Mouse (Mus musculus) heart, embryonic 15.5 days (tissue): ENCODE data around the gene Pde6h. TPM values are rescaled to one million over a fixed set of nuclear protein-coding genes. Genes with fewer than 3 reads are reported as not detected.
"Not testable (repeated sequence)": the region's sequence is repeated elsewhere in the genome, so short reads cannot be mapped to it uniquely, and the experiment has no call there.

Source experiments
- ATAC-seq: fragments of 200-750 bp; cut with Nextera tagmentation; replicated peaks from 2 replicates; pipeline ENCODE4 v1.8.0; 2017; ENCODE audit warnings: low read depth, moderate TSS enrichment; ENCODE audit not compliant: insufficient number of reproducible peaks, insufficient read depth, low FRiP score
- H3K27ac ChIP-seq: fragments of 300-500 bp; sonication (generic); 2 replicates; pipeline ENCODE4 v1.5.1; 2015; ENCODE audit warnings: mild to moderate bottlenecking, inconsistent platforms
- H3K27me3 ChIP-seq: fragments of 300-500 bp; sonication (generic); 2 replicates; pipeline ENCODE4 v1.6.1; 2015; ENCODE audit warnings: inconsistent platforms
- H3K36me3 ChIP-seq: fragments of 300-500 bp; sonication (generic); 2 replicates; pipeline ENCODE4 v1.6.1; 2015; ENCODE audit warnings: mild to moderate bottlenecking, inconsistent platforms
- H3K4me1 ChIP-seq: fragments of 300-500 bp; sonication (generic); replicated peaks from 2 replicates; pipeline ENCODE4 v1.6.1; 2015; ENCODE audit warnings: inconsistent platforms
- H3K4me2 ChIP-seq: fragments of 300-500 bp; sonication (generic); 2 replicates; pipeline ENCODE4 v1.6.1; 2015; ENCODE audit warnings: inconsistent platforms, mild to moderate bottlenecking, moderate library complexity
- H3K4me3 ChIP-seq: fragments of 300-500 bp; sonication (generic); 2 replicates; pipeline ENCODE4 v1.5.1; 2015; ENCODE audit warnings: mild to moderate bottlenecking, inconsistent platforms
- H3K9ac ChIP-seq: fragments of 300-500 bp; sonication (generic); 2 replicates; pipeline ENCODE4 v1.6.1; 2015; ENCODE audit warnings: mild to moderate bottlenecking, inconsistent platforms
- H3K9me3 ChIP-seq: fragments of 300-500 bp; sonication (generic); replicated peaks from 2 replicates; pipeline ENCODE4 v1.6.1; 2016; ENCODE audit warnings: inconsistent platforms
- WGBS: fragments of 180-500 bp; shearing (Covaris S2); methylation state at CpG from one replicate; pipeline ENCODE4 v1.1.7; 2015; ENCODE audit warnings: mixed read lengths; 5-methylcytosine and 5-hydroxymethylcytosine counted together
- polyA plus RNA-seq: library from polyadenylated mRNA; unstranded; fragments of >200 nt; fragmentation: Nextera tagmentation; extraction: Ambion mirVana; gene quantifications from 2 replicates; pipeline ENCODE4 v1.2.1, GENCODE M21; 2015

Gene Pde6h
- polyA plus RNA-seq, 1 experiment from 2014 or later: 0.26 TPM

- ATAC-seq: no peak
- H3K9me3 ChIP-seq: no peaks in the 10 kb centered on the region
- WGBS: 67% methylated on average over 7 of the region's 7 CpGs
- H3K27ac ChIP-seq: no peak overlapping the region
- H3K27me3 ChIP-seq: no peaks in the 10 kb centered on the region
- H3K36me3 ChIP-seq: no peaks in the 10 kb centered on the region
- no peak overlapping the region for H3K9ac ChIP-seq
- H3K4me3 ChIP-seq: no peak overlapping the region
- H3K4me1 ChIP-seq: no peaks in the 10 kb centered on the region
- no peak overlapping the region for H3K4me2 ChIP-seq
Observed at GRCm38 (mm10) chr6:136957062-136957461, 33.4 kb downstream of the Pde6h start.

- no peak overlapping the region for H3K4me3 ChIP-seq
- H3K4me2 ChIP-seq: no peak overlapping the region
- H3K27me3 ChIP-seq: no peaks in the 10 kb centered on the region
- no peaks in the 10 kb centered on the region for H3K36me3 ChIP-seq
- no peak overlapping the region for H3K9ac ChIP-seq
- 0 out of 2 replicates have a peak, but pooled peaks cover 5% of the 10 kb centered on the region for H3K4me1 ChIP-seq
- H3K9me3 ChIP-seq: no peaks in the 10 kb centered on the region
- 57% methylated on average over 11 of the region's 11 CpGs for WGBS
- H3K27ac ChIP-seq: no peak overlapping the region
- ATAC-seq: no peak
Observed at GRCm38 (mm10) chr6:136959131-136959530, 35.5 kb downstream of the Pde6h start.

DNA sequence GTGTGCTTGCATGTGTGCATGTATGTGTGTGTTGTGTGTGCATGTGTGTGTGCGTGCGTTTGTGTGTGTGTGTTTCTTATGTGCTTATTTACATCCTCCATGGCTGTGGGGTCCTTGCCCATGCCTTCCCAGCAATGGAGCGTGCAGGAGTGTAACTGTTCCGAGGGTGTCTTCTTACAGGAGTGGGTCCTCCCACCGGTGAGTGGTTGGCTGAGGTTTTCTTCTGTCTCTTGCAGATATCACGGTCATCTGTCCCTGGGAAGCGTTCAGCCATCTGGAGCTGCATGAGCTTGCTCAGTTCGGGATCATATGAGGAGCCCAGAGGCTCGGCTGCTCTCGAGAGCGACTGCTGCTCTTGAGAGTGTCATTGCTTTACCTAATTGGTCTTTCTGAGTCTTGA, 39.3 kb downstream of the Pde6h start:
- no peaks in the 10 kb centered on the region for H3K36me3 ChIP-seq
- H3K4me3 ChIP-seq: no peak overlapping the region
- H3K4me2 ChIP-seq: no peak overlapping the region
- no peaks in the 10 kb centered on the region for H3K27me3 ChIP-seq
- no peak overlapping the region for H3K27ac ChIP-seq
- 0 out of 2 replicates have a peak, but pooled peaks cover 8% of the 10 kb centered on the region for H3K4me1 ChIP-seq
- no peak overlapping the region for H3K9ac ChIP-seq
- H3K9me3 ChIP-seq: no peaks in the 10 kb centered on the region
- WGBS: 51% methylated on average over 11 of the region's 11 CpGs
- ATAC-seq: 0 out of 2 replicates have a peak, but pooled peaks have one; percentile 48

- H3K27me3 ChIP-seq: no peaks in the 10 kb centered on the region
- H3K4me2 ChIP-seq: no peak overlapping the region
- 0 out of 2 replicates have a peak, but pooled peaks cover 8% of the 10 kb centered on the region for H3K4me1 ChIP-seq
- H3K9me3 ChIP-seq: no peaks in the 10 kb centered on the region
- H3K4me3 ChIP-seq: no peak overlapping the region
- no peak overlapping the region for H3K9ac ChIP-seq
- no peak overlapping the region for H3K27ac ChIP-seq
- 64% methylated on average over 13 of the region's 13 CpGs for WGBS
- no peak for ATAC-seq
- no peaks in the 10 kb centered on the region for H3K36me3 ChIP-seq
Observed at GRCm38 (mm10) chr6:136964609-136965510, 41.2 kb downstream of the Pde6h start.

DNA sequence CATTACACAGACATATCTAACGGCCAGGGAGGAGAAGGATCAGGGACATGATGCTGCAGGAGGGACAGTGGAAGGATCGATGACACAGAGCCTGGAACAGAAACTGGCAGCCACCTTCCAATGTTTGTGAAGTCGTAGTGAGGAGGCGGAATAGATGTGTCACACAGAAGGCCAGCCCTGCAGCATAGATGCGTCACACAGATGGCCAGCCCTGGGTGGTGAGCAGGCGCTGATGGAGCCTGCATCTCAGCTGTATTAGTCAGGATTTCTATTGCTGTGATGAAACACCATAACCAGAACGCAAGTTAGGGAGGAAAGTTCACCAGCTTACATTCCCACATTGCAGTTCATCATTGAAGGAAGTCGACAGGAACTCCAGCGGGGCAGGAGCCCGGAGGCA, 42.3 kb downstream of the Pde6h start:
- H3K9me3 ChIP-seq: no peaks in the 10 kb centered on the region
- WGBS: 64% methylated on average over 10 of the region's 10 CpGs

GRCm38 (mm10) chr6:136967466-136967865, 43.8 kb downstream of the Pde6h start:
- H3K4me2 ChIP-seq: no peak overlapping the region
- no peak overlapping the region for H3K4me3 ChIP-seq
- H3K36me3 ChIP-seq: no peaks in the 10 kb centered on the region
- no peaks in the 10 kb centered on the region for H3K27me3 ChIP-seq
- H3K9ac ChIP-seq: no peak overlapping the region
- no peak overlapping the region for H3K27ac ChIP-seq
- 66% methylated on average over 4 of the region's 4 CpGs for WGBS
- ATAC-seq: no peak
- H3K4me1 ChIP-seq: 0 out of 2 replicates have a peak, but pooled peaks cover 8% of the 10 kb centered on the region
- H3K9me3 ChIP-seq: no peaks in the 10 kb centered on the region

More for the DNA sequence above, 42.3 kb downstream of the Pde6h start:
- Histone ChIP-seq H3K4me1 (0 out of 2 replicates have a peak, but pooled peaks cover 8% of the 10 kb centered on the region), H3K4me3 (no peak overlapping the region), H3K9ac (no peak overlapping the region), H3K4me2 (no peak overlapping the region), H3K36me3 (no peaks in the 10 kb centered on the region), H3K27ac (no peak overlapping the region), H3K27me3 (no peaks in the 10 kb centered on the region)
- no peak for ATAC-seq

- H3K27ac ChIP-seq: 0 out of 2 replicates have a peak overlapping the region, but pooled peaks have one; percentile 49
- H3K4me1 ChIP-seq: not testable (repeated sequence)
- 16% methylated on average over 4 of the region's 4 CpGs for WGBS
Observed at GRCm38 (mm10) chr6:136968877-136969276, 45.2 kb downstream of the Pde6h start.

GRCm38 (mm10) chr6:136979274-136980082, 55.8 kb downstream of the Pde6h start:
- no peak overlapping the region for H3K4me3 ChIP-seq
- no peak; the same call in 1 of the 2 replicates for ATAC-seq
- H3K9ac ChIP-seq: no peak overlapping the region
- peak overlapping the region; percentile 14; the same call in 1 of the 2 replicates for H3K4me2 ChIP-seq
- H3K27ac ChIP-seq: 0 out of 2 replicates have a peak overlapping the region, but pooled peaks have one; percentile 56
- no peaks in the 10 kb centered on the region for H3K36me3 ChIP-seq
- H3K27me3 ChIP-seq: no peaks in the 10 kb centered on the region
- peaks cover 10% of the 10 kb centered on the region for H3K4me1 ChIP-seq
- WGBS: 71% methylated on average over 23 of the region's 23 CpGs
- H3K9me3 ChIP-seq: no peaks in the 10 kb centered on the region

More at GRCm38 (mm10) chr6:136968877-136969276, 45.2 kb downstream of the Pde6h start:
- not testable (repeated sequence) for H3K4me3 ChIP-seq, H3K4me2 ChIP-seq, H3K9ac ChIP-seq, ATAC-seq, H3K9me3 ChIP-seq, H3K36me3 ChIP-seq, H3K27me3 ChIP-seq

GRCm38 (mm10) chr6:136980331-136980746, 56.7 kb downstream of the Pde6h start:
- H3K4me1 ChIP-seq: peaks cover 10% of the 10 kb centered on the region
- no peak overlapping the region for H3K4me3 ChIP-seq
- ATAC-seq: 0 out of 2 replicates have a peak, but pooled peaks have one; percentile 53
- no peaks in the 10 kb centered on the region for H3K27me3 ChIP-seq
- 0 out of 2 replicates have a peak overlapping the region, but pooled peaks have one; percentile 39 for H3K4me2 ChIP-seq
- H3K36me3 ChIP-seq: no peaks in the 10 kb centered on the region
- H3K9me3 ChIP-seq: no peaks in the 10 kb centered on the region
- H3K9ac ChIP-seq: no peak overlapping the region
- H3K27ac ChIP-seq: peak overlapping the region; percentile 56
- WGBS: 21% methylated on average over 3 of the region's 3 CpGs

DNA sequence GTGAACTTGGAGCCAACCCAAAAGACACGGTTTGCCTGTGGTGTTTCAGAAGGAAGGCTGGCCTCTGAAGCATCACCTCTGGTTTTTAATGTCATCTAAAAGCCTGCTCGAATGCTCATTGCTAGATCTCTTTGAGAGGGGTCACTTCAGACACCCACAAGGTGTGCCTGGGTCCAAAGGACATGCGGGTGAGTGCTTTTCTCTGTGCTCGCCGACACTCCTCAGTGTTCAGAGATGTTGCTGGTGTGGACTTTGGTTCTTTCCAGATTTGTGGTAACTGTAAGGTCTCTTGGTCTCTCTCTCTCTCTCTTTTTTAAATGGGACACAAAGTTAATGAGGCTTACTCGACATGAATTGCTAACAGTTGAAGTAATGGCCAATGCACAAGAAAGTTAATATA, 58.9 kb downstream of the Pde6h start:
- peaks cover 14% of the 10 kb centered on the region for H3K4me1 ChIP-seq
- no peaks in the 10 kb centered on the region for H3K9me3 ChIP-seq
- H3K27me3 ChIP-seq: no peaks in the 10 kb centered on the region
- H3K9ac ChIP-seq: no peak overlapping the region
- ATAC-seq: no peak
- no peak overlapping the region for H3K27ac ChIP-seq
- H3K4me3 ChIP-seq: no peak overlapping the region
- no peaks in the 10 kb centered on the region for H3K36me3 ChIP-seq
- WGBS: 73% methylated on average over 6 of the region's 6 CpGs
- no peak overlapping the region for H3K4me2 ChIP-seq

DNA sequence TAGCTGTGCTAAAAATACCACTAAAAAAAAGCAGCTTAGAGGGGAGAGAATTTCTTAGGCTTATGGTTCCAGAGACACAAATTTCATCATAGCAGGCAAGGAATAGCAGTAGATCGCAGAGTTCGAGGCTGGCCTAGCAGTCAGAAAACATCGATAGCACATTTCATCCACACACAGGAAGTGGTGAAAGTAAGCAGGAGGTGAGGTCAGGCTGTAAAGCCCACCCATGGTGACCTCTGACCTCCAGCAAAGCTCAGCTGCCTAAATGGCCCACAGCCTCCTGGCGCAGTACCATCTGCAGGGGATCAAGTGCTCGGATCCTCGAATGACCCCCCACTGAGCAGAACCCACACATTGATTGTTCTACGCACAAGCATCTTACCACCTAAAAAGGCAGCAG, 59.6 kb downstream of the Pde6h start:
- ATAC-seq: no peak
- Histone ChIP-seq H3K9me3 (no peaks in the 10 kb centered on the region), H3K27me3 (no peaks in the 10 kb centered on the region), H3K36me3 (no peaks in the 10 kb centered on the region), H3K9ac (no peak overlapping the region), H3K4me1 (peaks cover 14% of the 10 kb centered on the region), H3K4me3 (no peak overlapping the region), H3K4me2 (no peak overlapping the region), H3K27ac (no peak overlapping the region)
- WGBS: 78% methylated on average over 7 of the region's 7 CpGs
